Comparison of ENCODE assay signal across 20 mouse cellular contexts in the genomic region with DNA sequence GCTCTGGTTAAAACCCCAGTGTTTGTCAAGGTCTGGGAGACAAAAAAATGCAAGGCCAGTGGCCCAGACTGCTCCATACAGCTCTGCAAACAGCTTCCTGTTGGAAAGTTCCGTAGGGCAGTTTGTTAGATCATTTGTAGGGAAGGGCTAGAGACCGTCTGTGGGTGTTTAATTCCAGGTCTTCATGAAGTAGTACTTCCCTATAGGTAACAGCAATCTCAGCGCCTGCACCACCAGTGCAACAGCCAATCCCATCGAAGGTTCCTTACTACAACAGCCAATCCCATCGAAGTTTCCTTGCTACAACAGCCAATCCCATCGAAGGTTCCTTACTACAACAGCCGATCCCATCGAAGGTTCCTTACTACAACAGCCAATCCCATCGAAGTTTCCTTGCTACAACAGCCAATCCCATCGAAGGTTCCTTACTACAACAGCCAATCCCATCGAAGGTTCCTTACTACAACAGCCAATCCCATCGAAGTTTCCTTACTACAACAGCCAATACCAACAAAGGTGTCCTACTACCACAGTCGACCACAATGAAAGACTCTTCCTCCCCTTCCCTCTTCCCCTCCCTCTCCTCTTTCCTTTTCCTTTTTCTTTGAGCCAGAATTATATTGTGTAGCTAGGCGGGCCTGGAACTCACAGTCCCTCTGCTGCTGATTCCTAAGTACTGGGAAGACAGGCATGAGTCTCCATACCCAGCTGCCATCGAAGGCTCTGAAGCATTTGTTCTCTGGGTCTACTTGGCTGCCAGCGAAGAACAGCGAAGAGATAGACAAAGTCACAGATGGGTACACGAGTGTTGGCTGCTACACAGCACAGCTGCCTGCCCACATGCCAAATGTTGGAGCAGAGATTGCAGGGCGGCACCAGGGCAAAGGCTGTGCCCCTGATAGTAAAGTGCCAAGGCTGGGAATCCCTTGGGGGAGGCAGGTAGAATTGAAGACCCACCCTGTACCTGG. TPM values are rescaled to one million over a fixed set of nuclear protein-coding genes. Genes with fewer than 3 reads are reported as not detected.
DNase-seq lines count a peak whose midpoint lies in the region; ATAC-seq and TF ChIP-seq lines count a peak whose summit lies in the region.
"Had no signal": no experiment of that assay in that cellular context is flagged by ENCODE, and none has a peak within 500 bp of the region (broad histone marks: within the 10 kb centered on the region; RNA-seq: fewer than 3 reads in every experiment).

No protein-coding gene starts in this region.

- no peaks in the 10 kb centered on the region for H3K27me3 ChIP-seq in heart, adult 2 months (ENCODE audit: control insufficient read depth, insufficient read depth, low read length)
- H3K27me3 ChIP-seq: hindbrain, embryonic 12.5 days; kidney, embryonic 15.5 days; liver, embryonic 15.5 days; midbrain, embryonic 15.5 days had no signal

- H3K4me3 ChIP-seq in heart, adult 2 months: no peak overlapping the region
- no peak overlapping the region for H3K4me3 ChIP-seq in ES-E14 (ENCODE audit: insufficient read depth in 1 of 2, low read depth in 1 of 2, low read length in 2 of 2, poor library complexity in 1 of 2, severe bottlenecking in 1 of 2)
- H3K4me3 ChIP-seq: hindbrain, embryonic 12.5 days; kidney, embryonic 15.5 days; liver, embryonic 15.5 days; midbrain, embryonic 15.5 days had no signal

- H3K9ac ChIP-seq in heart, adult 2 months (ENCODE audit: low read depth, low read length): no peak overlapping the region
- H3K9ac ChIP-seq in ES-E14 (ENCODE audit: insufficient read depth, low read depth, low read length, poor library complexity, severe bottlenecking): no peak overlapping the region
- H3K9ac ChIP-seq: hindbrain, embryonic 12.5 days; kidney, embryonic 15.5 days; liver, embryonic 15.5 days; midbrain, embryonic 15.5 days had no signal

- peak overlapping the region; percentile 49 for H3K27ac ChIP-seq in heart, adult 2 months
- H3K27ac ChIP-seq in ES-E14 (ENCODE audit: insufficient read depth, low read depth, low read length, poor library complexity, severe bottlenecking): no peak overlapping the region
- H3K27ac ChIP-seq: hindbrain, embryonic 12.5 days; kidney, embryonic 15.5 days; liver, embryonic 15.5 days; midbrain, embryonic 15.5 days had no signal

- H3K4me1 ChIP-seq in heart, adult 2 months (ENCODE audit: control insufficient read depth, insufficient read depth, low read length): peaks cover 2% of the 10 kb centered on the region
- peaks cover 0 to 6% of the 10 kb centered on the region in 2 experiments; a peak in 1 of 4 replicates for H3K4me1 ChIP-seq in ES-E14 (ENCODE audit: control insufficient read depth in 2 of 2, insufficient read depth in 2 of 2, low read length in 2 of 2, poor library complexity in 1 of 2)
- H3K4me1 ChIP-seq: hindbrain, embryonic 12.5 days; midbrain, embryonic 15.5 days had no signal

- H3K36me3 ChIP-seq in heart, adult 2 months (ENCODE audit: control insufficient read depth, insufficient read depth, low read length): no peaks in the 10 kb centered on the region
- no peaks in the 10 kb centered on the region for H3K36me3 ChIP-seq in ES-E14 (ENCODE audit: control insufficient read depth, insufficient read depth, low read length, poor library complexity, severe bottlenecking)
- H3K36me3 ChIP-seq: G1E; hindbrain, embryonic 12.5 days; kidney, embryonic 15.5 days; liver, embryonic 15.5 days; midbrain, embryonic 15.5 days had no signal

- peak; percentile 32 to 51 for DNase-seq in heart, adult 2 months
- no peak for DNase-seq in heart, postnatal 25 days (ENCODE audit: low spot score)
- DNase-seq in ES-E14 (ENCODE audit: low read depth, low spot score): no peak
- DNase-seq in heart, adult 8-10 months (ENCODE audit: low spot score): peak; percentile 16
- peak; percentile 29 to 53 for DNase-seq in layer of hippocampus, adult 8-10 months (ENCODE audit: low spot score in 2 of 2)
- DNase-seq in kidney, postnatal 14 days: no peak
- no peak for DNase-seq in Muller cell, postnatal 12 days (ENCODE audit: inconsistent ontology term)
- DNase-seq: cerebellum, adult 11 months; cerebellum, postnatal 25 days; gastrocnemius, postnatal 36 days; thymus, adult 2 months had no signal

- ATAC-seq in granulocyte monocyte progenitor cell, adult 5-6 weeks (replicated peaks; ENCODE audit: poor library complexity, severe bottlenecking): no peak
- ATAC-seq: midbrain, embryonic 15.5 days had no signal

- intact Hi-C loops in heart, adult 2 months (cut with DNase I): no loop called here
- intact Hi-C loops in heart, postnatal 25 days (cut with DNase I): no loop called here

- 83% methylated on average over 19 of the region's 19 CpGs for WGBS in heart, adult 2 months

- no peaks in the 10 kb centered on the region for H3K79me2 ChIP-seq in heart, adult 2 months (replicated peaks; ENCODE audit: control insufficient read depth, insufficient read depth, low read length)

- TF ChIP-seq POLR2A in heart, adult 2 months (IDR thresholded peaks at IDR 0.05; ENCODE audit: insufficient read depth, low read depth, low read length): no peak

- in situ Hi-C loops in ES-E14 (cut with MboI; ENCODE audit: low sequenced_read_pairs in 2 of 2, unreplicated experiment in 2 of 2): no loop called here

- 0 out of 2 replicates have a peak, but pooled peaks have one; percentile 72 for TF ChIP-seq EP300 in heart, adult 2 months (IDR thresholded peaks at IDR 0.05; ENCODE audit: insufficient read depth, low read depth, low read length)

- no peak for TF ChIP-seq CTCF in heart, adult 2 months (IDR thresholded peaks at IDR 0.05)

- no peaks in the 10 kb centered on the region for H3K9me3 ChIP-seq in ES-E14 (ENCODE audit: control insufficient read depth, insufficient read depth, low read depth, low read length)
- H3K9me3 ChIP-seq: G1E; hindbrain, embryonic 12.5 days; kidney, embryonic 15.5 days; liver, embryonic 15.5 days; midbrain, embryonic 15.5 days had no signal

TF ChIP-seq in ES-E14, 5 proteins besides CTCF, POLR2A, EP300 and RAD21:
- TF ChIP-seq CHD2 (IDR thresholded peaks at IDR 0.05; ENCODE audit: low read depth, low read length) (peak; percentile 81), MAFK (IDR thresholded peaks at IDR 0.05; ENCODE audit: insufficient read depth, low read depth, low read length) (no peak), ZNF384 (IDR thresholded peaks at IDR 0.05; ENCODE audit: low read depth, low read length) (no peak)

RNA-seq across cellular contexts. Expression of gene Emp2, which starts 23.0 kb away (rescaled TPM):
- total RNA-seq in heart, adult 2 months (2021): 10 to 100 TPM; 33.6 to 34.1 TPM
- 49.9 and 75.4 TPM in 2 replicates for polyA plus RNA-seq in heart, adult 2 months (2012; rRNA removed)
- 10 to 100 TPM; 38.4 to 44.1 TPM for total RNA-seq in heart, postnatal 25 days (2021)
- 2.5 and 2.8 TPM in 2 replicates for total RNA-seq in ES-E14 (2012; rRNA removed)
- total RNA-seq in heart, adult 8-10 months (2022): 10 to 100 TPM; 32.6 to 40.9 (median 37.7) TPM
- 10 to 100 TPM; 13.1 to 15.5 (median 14.5) TPM for total RNA-seq in layer of hippocampus, adult 8-10 months (2022)
- not detected in 2 replicates for total RNA-seq in granulocyte monocyte progenitor cell, adult 5-6 weeks (2014; fragmentation: Nextera tagmentation)
- not detected in 2 replicates for total RNA-seq in granulocyte monocyte progenitor cell, adult 5-6 weeks (2017)
- polyA plus RNA-seq: G1E had no signal

RNA-seq across cellular contexts. Expression of gene Tekt5, which starts 58.6 kb away (rescaled TPM):
- not detected for total RNA-seq in heart, adult 2 months (2021)
- polyA plus RNA-seq in heart, adult 2 months (2012; rRNA removed): 0.12 and 0.18 TPM in 2 replicates
- total RNA-seq in heart, postnatal 25 days (2021): not detected
- total RNA-seq in ES-E14 (2012; rRNA removed): 0.11 and 0.22 TPM in 2 replicates
- total RNA-seq in heart, adult 8-10 months (2022): under 1 TPM in 1 of 4 experiments, not detected in 3; 0.22 TPM
- 1 to 10 TPM; 8.2 to 9.5 (median 9.1) TPM for total RNA-seq in layer of hippocampus, adult 8-10 months (2022)
- 0.49 TPM in 1 of 2 replicates, not detected in the other for total RNA-seq in granulocyte monocyte progenitor cell, adult 5-6 weeks (2014; fragmentation: Nextera tagmentation)
- total RNA-seq in granulocyte monocyte progenitor cell, adult 5-6 weeks (2017): not detected in 2 replicates
- total RNA-seq: gastrocnemius, postnatal 36 days; megakaryocyte, adult 5-6 weeks had no signal
- polyA plus RNA-seq: C2C12; limb, embryonic 11.5 days had no signal

Comparison
In these comparisons a context has a peak if more than half of its experiments do, and no peak if none do; other contexts are left out.
1. DNase-seq: peak in heart, adult 2 months (2 of 2), heart, adult 8-10 months (single experiment) and layer of hippocampus, adult 8-10 months (2 of 2); none in heart, postnatal 25 days (single experiment), ES-E14 (single experiment), kidney, postnatal 14 days (single experiment) and Muller cell, postnatal 12 days (single experiment).